Mouse (Mus musculus) E14TG2a.4 (cell line): ENCODE data around the gene Mettl7a2.

Experiments used
- CTCF ChIP-seq: conservative IDR thresholded peaks from 2 replicates; pipeline ENCODE4 v1.5.1; 2014; ENCODE audit warnings: low read length
- POU5F1 ChIP-seq: IDR thresholded peaks from 2 replicates; pipeline ENCODE4 v1.6.1; 2014; ENCODE audit warnings: low read length, borderline replicate concordance

DNA sequence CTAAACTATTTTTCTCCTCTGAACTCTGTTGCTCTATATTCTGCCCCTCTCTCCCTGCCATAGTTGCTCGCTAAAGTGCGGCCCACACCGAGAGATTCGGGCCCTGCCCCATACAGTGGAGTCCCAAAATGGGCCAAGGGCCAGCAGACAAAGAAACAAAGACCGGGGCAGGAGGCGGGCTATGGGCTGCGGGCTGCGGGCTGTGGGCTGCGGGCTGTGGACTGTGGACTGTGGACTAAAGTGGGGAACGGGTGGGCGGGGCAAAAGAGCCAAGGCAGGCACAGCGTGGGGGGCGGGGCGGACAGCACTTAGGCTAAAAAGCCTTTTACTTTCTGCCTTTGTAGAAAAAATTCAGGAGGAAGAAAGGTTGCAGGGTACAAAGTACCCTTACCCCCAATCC lies 6.2 kb upstream of the Mettl7a2 start:
- TF ChIP-seq CTCF (no peak), POU5F1 (no peak)
